Mouse (Mus musculus) cortical plate, adult 2 months (tissue): ENCODE results near the gene Suclg2.

Experiments
- CTCF ChIP-seq: fragments of 200-500 bp; IDR thresholded peaks from 2 replicates; pipeline ENCODE4 v1.5.1; 2011; ENCODE audit warnings: mild to moderate bottlenecking, control low read depth, low read length; ENCODE audit not compliant: insufficient read depth; ENCODE audit errors: extremely low read depth
- POLR2A ChIP-seq: fragments of 200-500 bp; IDR thresholded peaks from 2 replicates; pipeline ENCODE4 v1.6.1; 2011; ENCODE audit warnings: mild to moderate bottlenecking, low read length, control low read depth; ENCODE audit not compliant: insufficient read depth; ENCODE audit errors: extremely low read depth

GRCm38 (mm10) chr6:95652774-95653173 lies 65.8 kb downstream of the Suclg2 start:
- TF ChIP-seq CTCF (no peak), POLR2A (no peak)
